Mouse (Mus musculus) stomach, postnatal 0 days (tissue): ENCODE data around the gene Gm16253.

Source experiments
- CTCF ChIP-seq: IDR thresholded peaks from 2 replicates; pipeline ENCODE4 v1.5.1; 2016; ENCODE audit warnings: antibody characterized with exemption, low read depth, mild to moderate bottlenecking, moderate library complexity
- EP300 ChIP-seq: optimal IDR thresholded peaks from 2 replicates; pipeline ENCODE3; 2016; ENCODE audit warnings: antibody characterized with exemption

DNA sequence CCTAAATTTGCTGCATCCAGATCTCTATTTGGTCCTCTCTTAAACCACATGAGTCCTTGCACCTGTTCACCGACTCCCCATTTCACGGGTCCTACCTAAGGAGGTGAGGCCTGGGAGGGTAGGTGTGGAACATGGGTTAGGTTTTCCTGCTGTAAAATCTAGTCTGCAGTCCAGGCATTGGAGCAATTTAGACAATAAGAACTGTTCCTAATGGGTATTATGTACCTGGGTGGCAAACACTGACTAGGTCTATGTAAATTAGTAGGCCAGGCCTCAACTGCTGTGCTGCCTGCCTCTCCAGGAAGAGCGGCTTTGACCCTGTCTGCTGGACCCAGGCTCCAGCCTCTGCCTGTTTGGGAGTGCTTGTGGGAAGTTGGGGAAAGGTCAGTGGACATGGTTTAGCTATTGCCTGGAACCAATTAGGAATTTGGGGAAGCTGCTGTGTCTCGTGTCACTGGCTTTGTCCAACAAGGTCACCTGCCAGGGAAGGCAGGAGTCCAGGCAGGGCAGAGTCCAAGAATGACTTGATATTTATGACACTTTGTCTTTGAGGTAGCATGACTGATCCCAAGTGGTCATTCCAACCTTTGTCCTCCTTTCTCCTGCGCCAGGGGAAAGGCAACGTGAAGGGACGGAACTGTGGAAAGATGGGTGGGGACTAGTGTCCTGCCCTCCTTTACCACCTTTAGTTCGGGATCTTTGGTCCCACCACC is 1.4 kb upstream of the Gm16253 start:
- TF ChIP-seq EP300 (no peak), CTCF (no peak)
